ENCODE assay signal across 8 mouse cellular contexts in the genomic region with DNA sequence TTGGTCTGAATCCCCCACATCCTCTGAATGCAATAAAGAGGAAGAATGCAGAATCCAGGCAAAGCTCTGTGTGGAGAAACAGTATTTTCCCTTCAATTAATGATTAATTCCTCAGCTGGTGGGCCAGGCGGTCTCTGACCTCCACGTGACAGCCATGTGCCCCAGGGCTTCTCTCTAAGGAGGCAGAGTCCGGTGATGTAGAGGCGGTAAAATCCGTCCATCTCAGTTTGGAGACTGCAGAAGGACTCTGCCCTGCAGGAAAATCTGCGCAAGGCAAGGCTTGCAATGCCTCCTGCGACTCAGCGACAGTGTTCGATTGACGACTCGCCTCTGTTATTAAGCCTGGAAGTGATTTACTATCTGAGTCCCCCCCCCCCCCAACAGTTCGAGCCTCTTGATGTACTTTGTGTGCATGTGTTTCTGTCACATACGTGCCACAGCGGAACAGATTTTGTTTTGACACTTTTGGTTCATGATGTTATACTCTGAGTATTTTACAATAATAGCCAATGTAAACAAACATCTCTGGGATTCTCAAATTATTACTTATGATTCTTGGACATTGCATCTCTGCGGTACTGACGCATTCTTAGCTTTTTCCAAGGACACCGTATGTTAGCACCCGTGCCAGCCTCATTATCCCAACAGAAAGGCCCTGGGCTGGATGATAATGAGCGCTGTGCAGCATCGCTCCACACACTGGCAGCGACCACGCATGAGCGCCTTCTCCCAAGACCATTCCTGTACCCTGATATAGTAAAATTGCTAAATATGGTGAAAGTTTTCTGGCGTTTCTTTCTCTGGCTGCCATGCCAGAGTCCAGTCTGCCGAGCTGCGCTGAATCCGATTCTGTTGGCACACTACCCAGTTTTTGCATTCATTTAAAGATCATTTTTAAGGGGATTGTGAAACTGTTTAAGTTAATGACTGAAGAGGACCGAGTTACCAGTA. TPM values are rescaled to one million over a fixed set of nuclear protein-coding genes. Genes with fewer than 3 reads are reported as not detected.
DNase-seq lines count a peak whose midpoint lies in the region; ATAC-seq and TF ChIP-seq lines count a peak whose summit lies in the region.

No protein-coding gene starts in this region.

- H3K4me3 ChIP-seq in embryonic facial prominence, embryonic 14.5 days (ENCODE audit: low read depth, low read length) = peak overlapping the region; percentile 85
- peak overlapping the region; percentile 85 for H3K4me3 ChIP-seq in hindbrain, embryonic 10.5 days
- H3K4me3 ChIP-seq in left cerebral cortex, adult 2 months = peak overlapping the region; percentile 73
- peak overlapping the region; percentile 46 for H3K4me3 ChIP-seq in midbrain, embryonic 11.5 days (ENCODE audit: low read depth, low read length)
- peak overlapping the region; percentile 78 for H3K4me3 ChIP-seq in stomach, postnatal 0 days (ENCODE audit: low read depth, low read length)

- no peak for ATAC-seq in embryonic facial prominence, embryonic 14.5 days (ENCODE audit: low read depth)
- no peak for ATAC-seq in midbrain, embryonic 11.5 days (ENCODE audit: low FRiP score)
- no peak for ATAC-seq in stomach, postnatal 0 days (ENCODE audit: low FRiP score, low TSS enrichment)

- peak overlapping the region; percentile 99 for H3K27ac ChIP-seq in embryonic facial prominence, embryonic 14.5 days (replicated peaks; ENCODE audit: low read depth, low read length)
- peak overlapping the region; percentile 98 for H3K27ac ChIP-seq in hindbrain, embryonic 10.5 days
- peak overlapping the region; percentile 80 for H3K27ac ChIP-seq in left cerebral cortex, adult 2 months
- peak overlapping the region; percentile 96 for H3K27ac ChIP-seq in midbrain, embryonic 11.5 days (ENCODE audit: low read depth, low read length)
- H3K27ac ChIP-seq in stomach, postnatal 0 days (replicated peaks) = peak overlapping the region; percentile 98

- peaks cover 29% of the 10 kb centered on the region for H3K4me1 ChIP-seq in embryonic facial prominence, embryonic 14.5 days (ENCODE audit: control insufficient read depth, insufficient read depth, low read length)
- H3K4me1 ChIP-seq in hindbrain, embryonic 10.5 days (replicated peaks) = peaks cover 68% of the 10 kb centered on the region
- H3K4me1 ChIP-seq in midbrain, embryonic 11.5 days (ENCODE audit: control insufficient read depth, insufficient read depth, low read length) = peaks cover 40% of the 10 kb centered on the region
- H3K4me1 ChIP-seq in stomach, postnatal 0 days (replicated peaks; ENCODE audit: control insufficient read depth, insufficient read depth) = peaks cover 14% of the 10 kb centered on the region

- peak overlapping the region; percentile 77 for H3K9ac ChIP-seq in embryonic facial prominence, embryonic 14.5 days (ENCODE audit: low read depth, low read length)
- H3K9ac ChIP-seq in midbrain, embryonic 11.5 days (ENCODE audit: low read length) = peak overlapping the region; percentile 84
- peak overlapping the region; percentile 82 for H3K9ac ChIP-seq in stomach, postnatal 0 days (ENCODE audit: low read length)

- TF ChIP-seq EP300 in stomach, postnatal 0 days (optimal IDR thresholded peaks at IDR 0.05) = peak; percentile 6

- 4% methylated on average over 28 of the region's 28 CpGs for WGBS in embryonic facial prominence, embryonic 14.5 days
- 2% methylated on average over 28 of the region's 28 CpGs for WGBS in hindbrain, embryonic 10.5 days
- 2% methylated on average over 28 of the region's 28 CpGs for WGBS in midbrain, embryonic 11.5 days
- 9% methylated on average over 28 of the region's 28 CpGs for WGBS in stomach, postnatal 0 days

- no peak for TF ChIP-seq CTCF in left cerebral cortex, adult 2 months (IDR thresholded peaks at IDR 0.05)
- no peak for TF ChIP-seq CTCF in stomach, postnatal 0 days (IDR thresholded peaks at IDR 0.05; ENCODE audit: low read depth)

- intact Hi-C loops in left cerebral cortex, adult 2 months (cut with DNase I) = loop anchor here (2.0 to 10.0 kb wide), 9 partner anchors 63 to 995 kb away; no protein-coding TSS in a partner anchor

- peak; percentile 12 for DNase-seq in gastrocnemius, adult 18-20 months (ENCODE audit: low spot score)
- no peak for DNase-seq in gastrocnemius, postnatal 25 days
- peak; percentile 82 for DNase-seq in adrenal gland, adult 2 months
- DNase-seq in embryonic facial prominence, embryonic 14.5 days (ENCODE audit: low spot score) = peak; percentile 68
- DNase-seq in hindbrain, embryonic 10.5 days (ENCODE audit: low spot score) = peak; percentile 74
- peak in 1 of 2 experiments; percentile 38 for DNase-seq in left cerebral cortex, adult 2 months (ENCODE audit: extremely low spot score in 1 of 2, low spot score in 2 of 2)
- peak; percentile 94 for DNase-seq in midbrain, embryonic 11.5 days (ENCODE audit: low spot score, missing footprints)
- peak; percentile 46 for DNase-seq in stomach, postnatal 0 days (ENCODE audit: low spot score)

- H3K36me3 ChIP-seq in embryonic facial prominence, embryonic 14.5 days (ENCODE audit: control insufficient read depth, insufficient read depth, low read length) = no peaks in the 10 kb centered on the region
- H3K36me3 ChIP-seq in hindbrain, embryonic 10.5 days = peaks cover 5% of the 10 kb centered on the region; the same call in 1 of the 2 replicates
- H3K36me3 ChIP-seq in midbrain, embryonic 11.5 days (ENCODE audit: control insufficient read depth, insufficient read depth, low read length) = no peaks in the 10 kb centered on the region
- H3K36me3 ChIP-seq in stomach, postnatal 0 days (ENCODE audit: control insufficient read depth, insufficient read depth, low read length) = no peaks in the 10 kb centered on the region

- H3K9me3 ChIP-seq in embryonic facial prominence, embryonic 14.5 days (ENCODE audit: control insufficient read depth, low read length) = no peaks in the 10 kb centered on the region
- H3K9me3 ChIP-seq in hindbrain, embryonic 10.5 days = no peaks in the 10 kb centered on the region
- H3K9me3 ChIP-seq in midbrain, embryonic 11.5 days (ENCODE audit: control insufficient read depth, low read length) = no peaks in the 10 kb centered on the region
- no peaks in the 10 kb centered on the region for H3K9me3 ChIP-seq in stomach, postnatal 0 days (ENCODE audit: control insufficient read depth, low read length)

- no peaks in the 10 kb centered on the region for H3K27me3 ChIP-seq in embryonic facial prominence, embryonic 14.5 days (replicated peaks; ENCODE audit: control insufficient read depth, insufficient read depth, low read length)
- H3K27me3 ChIP-seq in hindbrain, embryonic 10.5 days (ENCODE audit: insufficient read depth, poor library complexity, severe bottlenecking) = peaks cover 10% of the 10 kb centered on the region
- H3K27me3 ChIP-seq in midbrain, embryonic 11.5 days (ENCODE audit: control insufficient read depth, insufficient read depth, low read length) = no peaks in the 10 kb centered on the region
- H3K27me3 ChIP-seq in stomach, postnatal 0 days (ENCODE audit: control insufficient read depth, insufficient read depth, low read length) = no peaks in the 10 kb centered on the region

- H3K4me2 ChIP-seq in embryonic facial prominence, embryonic 14.5 days (ENCODE audit: low read depth, low read length) = peak overlapping the region; percentile 96
- H3K4me2 ChIP-seq in midbrain, embryonic 11.5 days = peak overlapping the region; percentile 93
- H3K4me2 ChIP-seq in stomach, postnatal 0 days (replicated peaks; ENCODE audit: low read depth) = peak overlapping the region; percentile 91

RNA-seq across cellular contexts. Expression of gene Id2, which starts 0.5 kb away (rescaled TPM):
- total RNA-seq in gastrocnemius, adult 18-20 months (2021) = 1 to 10 TPM; 2.6 to 3.5 TPM
- total RNA-seq in gastrocnemius, postnatal 25 days (2021) = 1 to 10 TPM; 3.2 to 4.5 TPM
- 100 to 1,000 TPM; 314 to 605 TPM for total RNA-seq in adrenal gland, adult 2 months (2021)
- polyA plus RNA-seq in adrenal gland, adult 2 months (2012; rRNA removed) = 408 and 447 TPM in 2 replicates
- 301 and 307 TPM in 2 replicates for polyA plus RNA-seq in embryonic facial prominence, embryonic 14.5 days (2014; fragmentation: Nextera tagmentation; extraction: Ambion mirVana)
- polyA plus RNA-seq in hindbrain, embryonic 10.5 days (2016; fragmentation: Nextera tagmentation; extraction: Ambion mirVana) = 360 and 369 TPM in 2 replicates
- total RNA-seq in left cerebral cortex, adult 2 months (2021) = 100 to 1,000 TPM; 140 to 167 TPM
- 359 and 385 TPM in 2 replicates for polyA plus RNA-seq in midbrain, embryonic 11.5 days (2014; fragmentation: Nextera tagmentation; extraction: Ambion mirVana)
- polyA plus RNA-seq in stomach, postnatal 0 days (2015; fragmentation: Nextera tagmentation; extraction: Ambion mirVana) = 315 and 330 TPM in 2 replicates
